Mouse (Mus musculus): ENCODE measurements around the gene Trem3.

The Trem3 gene

GRCm38 (mm10) chr17:48247221-48247928, at the start of gene Trem3:
Trem3 (plus strand) TSS chr17:48247777.
- DNase-seq (ENCODE audit: low spot score) = no peak

DNA sequence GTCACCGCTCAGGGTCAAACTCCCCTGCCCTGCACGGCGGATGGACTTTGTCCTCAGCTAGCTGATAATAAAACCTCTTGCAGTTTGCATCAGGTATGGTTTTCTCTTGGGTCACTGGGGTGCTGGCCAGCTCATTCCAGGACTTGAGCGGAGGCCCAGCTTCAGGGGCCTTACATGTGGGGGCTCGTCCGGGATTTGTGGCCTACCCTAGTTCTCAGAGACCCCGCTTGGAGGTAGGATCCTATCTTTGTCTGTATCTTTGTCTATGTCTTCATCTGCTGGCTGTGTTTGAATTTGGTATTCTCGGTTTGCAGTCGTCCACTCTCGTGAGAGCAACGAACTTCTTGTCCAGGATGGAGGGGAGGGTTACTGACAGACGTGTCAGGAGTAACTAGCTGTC, 44.5 kb upstream of the Trem3 start:
- DNase-seq (ENCODE audit: low spot score) = no peak

GRCm38 (mm10) chr17:48212596-48212995, 35.0 kb upstream of the Trem3 start:
- no peak for DNase-seq (ENCODE audit: low spot score)

DNA sequence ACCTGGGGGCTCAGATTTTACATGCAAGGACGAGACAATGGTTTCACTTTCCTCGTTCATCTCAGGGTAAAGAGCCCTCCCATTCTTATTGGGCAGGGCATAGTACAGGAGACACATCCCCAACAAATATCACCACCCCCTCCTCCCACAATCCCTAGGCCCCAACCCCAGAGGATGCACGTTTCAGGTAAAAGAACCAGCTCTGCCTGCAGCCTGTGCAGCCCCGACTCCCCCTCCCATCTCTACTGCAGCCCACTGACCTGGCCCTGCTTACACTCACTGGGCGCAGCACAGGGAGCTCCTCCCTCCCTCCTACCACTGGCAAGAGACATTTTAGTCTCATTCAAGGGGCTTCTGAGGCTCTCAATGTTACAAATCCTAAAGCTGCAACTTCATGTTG, 34.1 kb upstream of the Trem3 start:
- no peak for DNase-seq (ENCODE audit: low spot score)

- no peak for DNase-seq (ENCODE audit: low spot score)
These were observed 32.1 kb upstream of the Trem3 start for GRCm38 (mm10) chr17:48215429-48215828.

DNA sequence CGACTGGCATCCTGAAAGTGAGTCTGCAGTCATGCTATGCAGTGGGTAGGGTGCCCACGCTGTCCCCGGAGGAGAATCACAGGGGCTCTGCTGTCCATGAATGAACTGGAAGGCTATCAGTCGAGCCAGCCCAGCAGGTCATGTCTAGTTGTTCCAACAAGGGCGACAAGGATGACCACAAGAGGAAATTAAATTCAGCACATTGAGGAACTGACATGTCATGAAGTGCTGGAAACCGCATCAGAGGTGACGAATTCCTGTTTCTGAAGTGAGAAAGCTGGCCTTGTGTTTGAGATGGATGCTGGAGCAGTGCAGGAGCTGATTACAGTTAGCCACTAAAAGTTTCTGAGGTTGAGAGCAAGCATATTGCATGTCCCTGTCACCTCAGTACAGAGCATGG, 16.9 kb upstream of the Trem3 start:
- DNase-seq (ENCODE audit: low spot score) = no peak

- no peak for DNase-seq (ENCODE audit: low spot score)
These were observed 15.1 kb upstream of the Trem3 start, which contains the start of gene Trem1 for GRCm38 (mm10) chr17:48232518-48232917. Trem1 (plus strand) TSS chr17:48232768.

GRCm38 (mm10) chr17:48233789-48234188, 13.8 kb upstream of the Trem3 start:
- DNase-seq (ENCODE audit: low spot score) = no peak

DNA sequence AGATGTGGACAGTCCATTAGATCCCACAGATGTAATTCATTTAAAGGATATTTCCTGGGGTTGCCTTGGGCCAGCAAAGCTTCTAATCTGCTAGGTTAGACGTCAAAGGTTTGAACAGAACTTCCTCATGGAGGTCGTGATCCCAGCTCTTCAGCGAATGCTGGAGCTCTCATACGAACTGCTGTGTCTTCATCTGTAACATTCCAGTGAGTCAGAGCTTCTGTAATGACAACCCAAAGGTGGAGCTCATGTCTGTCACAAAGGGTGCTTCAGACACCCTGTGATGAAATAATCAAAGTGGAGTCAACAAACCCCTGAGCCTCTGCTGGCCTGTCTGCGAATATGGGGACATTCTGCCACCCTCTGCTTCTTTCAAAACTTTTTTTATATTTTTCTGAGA, 13.0 kb upstream of the Trem3 start:
- no peak for DNase-seq (ENCODE audit: low spot score)

DNA sequence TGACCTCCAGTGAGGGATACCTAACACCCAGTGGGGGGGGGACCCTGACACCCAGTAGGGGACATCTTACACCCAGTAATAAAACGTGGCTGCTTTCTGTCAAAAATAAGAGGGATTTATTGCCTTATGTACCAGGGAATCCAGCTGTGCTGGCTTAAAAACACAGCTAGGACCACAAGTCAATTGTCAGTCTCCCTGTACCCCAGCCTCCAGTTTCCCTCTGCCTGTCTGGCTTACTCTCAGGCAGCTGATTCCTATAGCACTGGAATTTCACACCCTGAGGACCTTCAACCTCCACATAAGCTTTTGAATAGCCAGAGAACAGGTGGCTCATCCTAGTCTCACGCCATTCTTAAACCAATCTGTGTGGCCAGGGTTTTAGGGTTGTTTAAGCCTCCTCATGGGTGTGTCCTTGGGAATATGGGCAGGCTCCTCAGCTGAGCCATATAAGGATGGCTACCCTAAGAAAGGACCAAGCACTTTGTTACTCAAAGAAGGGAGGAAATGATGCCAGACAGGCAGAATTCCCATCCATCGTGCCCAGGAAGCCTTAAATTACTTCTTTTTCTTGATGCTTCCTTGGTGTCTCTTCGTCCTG, 11.7 kb upstream of the Trem3 start:
- no peak for DNase-seq (ENCODE audit: low spot score)

- DNase-seq (ENCODE audit: low spot score) = no peak
These were observed 10.0 kb upstream of the Trem3 start for GRCm38 (mm10) chr17:48237621-48238020.

DNA sequence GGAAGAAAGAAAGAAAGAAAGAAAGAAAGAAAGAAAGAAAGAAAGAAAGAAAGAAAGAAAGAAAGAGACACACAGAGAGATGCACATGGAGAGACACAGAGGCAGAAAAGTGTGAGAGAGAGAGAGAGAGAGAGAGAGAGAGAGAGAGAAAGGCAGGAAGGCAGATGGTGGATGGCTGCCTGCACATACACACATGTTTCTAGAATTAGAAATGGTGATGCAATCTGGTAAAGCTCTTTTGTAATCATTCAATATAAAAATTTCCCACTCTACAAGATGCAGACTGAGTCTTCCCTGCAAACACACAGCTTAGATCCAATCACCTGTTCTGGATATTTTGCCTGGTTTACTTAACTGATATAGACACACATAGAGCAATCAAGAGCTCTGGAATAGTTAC, 1.5 kb downstream of the Trem3 start:
- DNase-seq (ENCODE audit: low spot score) = no peak

GRCm38 (mm10) chr17:48249501-48249900, 1.9 kb downstream of the Trem3 start:
- DNase-seq (ENCODE audit: low spot score) = no peak

- DNase-seq (ENCODE audit: low spot score) = no peak
These were observed 3.1 kb downstream of the Trem3 start for GRCm38 (mm10) chr17:48250631-48251030.

DNA sequence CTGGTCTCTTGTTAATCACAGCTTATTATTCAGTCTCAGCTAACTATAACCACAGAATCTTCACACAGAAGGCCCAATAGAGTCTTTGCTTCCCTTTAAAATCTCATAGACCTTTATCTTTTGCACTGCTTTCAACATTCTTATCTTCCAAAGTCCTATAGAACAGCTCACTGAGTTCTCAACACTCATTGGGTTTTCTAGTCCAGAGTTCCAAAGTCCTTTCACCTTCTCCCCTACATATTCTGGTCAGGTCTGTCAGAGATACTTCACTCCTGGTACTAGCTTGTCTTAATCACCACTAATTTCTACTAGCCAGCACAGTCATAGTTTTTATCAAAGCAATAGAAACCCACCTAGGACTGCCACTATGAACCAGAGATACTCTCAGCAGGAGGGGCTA, 9.0 kb downstream of the Trem3 start:
- no peak for DNase-seq (ENCODE audit: low spot score)

- no peak for DNase-seq (ENCODE audit: low spot score)
These were observed 14.3 kb downstream of the Trem3 start for GRCm38 (mm10) chr17:48261868-48262267.

- no peak for DNase-seq (ENCODE audit: low spot score)
These were observed 16.3 kb downstream of the Trem3 start, which contains the start of gene Treml4 for GRCm38 (mm10) chr17:48263741-48264362. Treml4 (plus strand) TSS chr17:48264295.

- DNase-seq (ENCODE audit: low spot score) = no peak
These were observed 17.1 kb downstream of the Trem3 start for GRCm38 (mm10) chr17:48264662-48265061.

- DNase-seq (ENCODE audit: low spot score) = no peak
These were observed 18.6 kb downstream of the Trem3 start for GRCm38 (mm10) chr17:48266138-48266537.

DNA sequence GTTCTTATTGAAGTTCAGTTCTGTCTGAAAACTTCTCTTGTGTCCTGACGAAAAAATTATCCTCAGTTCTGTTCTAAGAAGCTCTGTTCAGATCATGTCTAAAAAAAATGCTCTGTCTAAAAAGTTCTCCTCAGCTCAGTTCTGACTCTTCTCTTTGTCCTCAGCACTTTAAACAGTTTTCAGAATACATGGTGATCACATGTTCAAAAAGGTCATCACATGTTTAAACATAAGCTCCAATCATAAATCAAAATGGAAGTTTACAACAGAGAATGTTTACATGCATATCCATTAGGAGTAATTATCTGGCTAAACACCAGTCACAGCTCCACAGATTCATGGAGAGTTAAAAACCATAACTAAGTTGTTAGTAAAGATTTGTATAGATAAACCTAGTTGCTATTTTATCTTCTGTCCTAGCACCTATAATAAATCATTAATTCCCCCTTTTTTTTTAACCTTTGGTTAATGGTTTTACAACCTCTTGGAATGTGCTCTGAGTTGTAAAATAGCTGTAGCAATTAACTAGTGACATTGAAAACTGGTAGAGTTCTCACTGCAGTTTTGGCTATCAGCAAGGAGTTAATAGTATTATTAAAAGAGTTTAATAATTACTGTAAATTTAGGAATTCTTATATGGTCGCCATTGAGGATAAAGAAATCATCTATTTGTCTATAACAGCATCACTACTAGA, 19.2 kb downstream of the Trem3 start:
- DNase-seq (ENCODE audit: low spot score) = no peak

DNA sequence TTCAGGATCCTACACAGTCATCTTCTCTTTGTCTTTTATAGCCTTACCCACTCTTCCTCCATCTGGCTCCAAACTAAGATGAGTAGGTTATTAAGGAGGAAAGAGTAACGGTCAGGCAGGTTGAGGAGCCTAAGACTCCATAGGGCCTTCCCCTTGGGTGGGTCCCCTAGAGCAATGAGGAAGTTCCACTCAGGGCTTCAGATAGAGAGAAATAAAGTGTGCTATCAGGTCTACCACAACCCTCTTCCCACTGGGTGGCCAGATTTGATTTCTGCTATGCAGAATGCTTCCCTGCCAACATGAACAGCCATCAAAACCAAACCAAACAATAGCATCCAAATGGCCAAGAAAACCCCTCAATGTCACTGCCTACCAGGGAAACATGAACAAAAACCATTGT, 20.0 kb downstream of the Trem3 start:
- no peak for DNase-seq (ENCODE audit: low spot score)

- DNase-seq (ENCODE audit: low spot score) = no peak
These were observed 20.7 kb downstream of the Trem3 start for GRCm38 (mm10) chr17:48268276-48268675.

DNA sequence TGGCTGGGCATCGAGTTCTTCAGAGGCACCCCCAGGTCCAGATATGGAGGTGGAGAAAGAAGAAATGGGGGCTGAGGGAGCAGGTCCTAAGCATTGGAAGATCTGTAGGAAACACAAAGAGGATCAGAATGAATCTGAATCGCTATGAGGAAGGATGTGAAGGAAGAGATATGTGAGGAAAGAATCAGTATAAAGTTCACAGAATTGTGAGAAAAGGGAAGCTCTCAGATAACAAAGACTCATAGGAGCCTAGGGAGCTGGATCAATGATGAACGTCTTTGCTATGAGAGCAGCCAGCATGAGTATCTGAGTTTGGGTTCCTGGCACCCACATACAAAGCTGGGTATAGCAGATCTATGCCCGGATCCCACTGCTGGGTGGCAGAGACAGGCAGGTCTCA, 22.3 kb downstream of the Trem3 start:
- DNase-seq (ENCODE audit: low spot score) = no peak
